Mouse (Mus musculus): ENCODE measurements at regions not wholly inside any gene's neighbourhood (a gene's known extent, or its start where the extent isn't known, plus 50 kb on each side); places are given as distances from the start of the nearest gene placed in this dataset.
A peak's percentile ranks its signal among the peaks of the same experiment; 100 is the strongest.

GRCm38 (mm10) chr1:19662142-19662541 is 453.4 kb downstream of the Tfap2b start:
- no peak for ATAC-seq (ENCODE audit: low FRiP score, low read depth)
- Histone ChIP-seq H3K4me3 (replicated peaks; ENCODE audit: low read length) (no peak overlapping the region), H3K27ac (replicated peaks; ENCODE audit: low read depth, low read length) (no peak overlapping the region), H3K36me3 (ENCODE audit: control insufficient read depth, insufficient read depth, low read length) (no peaks in the 10 kb centered on the region), H3K4me2 (replicated peaks; ENCODE audit: low read depth, low read length, severe bottlenecking) (no peak overlapping the region), H3K27me3 (ENCODE audit: control insufficient read depth, insufficient read depth, low read length) (no peaks in the 10 kb centered on the region), H3K9me3 (ENCODE audit: control insufficient read depth, low read length) (no peaks in the 10 kb centered on the region), H3K9ac (ENCODE audit: low read depth, low read length, severe bottlenecking) (no peak overlapping the region), H3K4me1 (ENCODE audit: control insufficient read depth, insufficient read depth, low read length) (no peaks in the 10 kb centered on the region)
- WGBS, result 88% methylated on average over 5 of the region's 5 CpGs
- TF ChIP-seq POLR2A (IDR thresholded peaks at IDR 0.05; ENCODE audit: borderline replicate concordance, extremely low read depth, insufficient read depth, insufficient read length), result no peak
- no peak for DNase-seq (ENCODE audit: low spot score)

DNA sequence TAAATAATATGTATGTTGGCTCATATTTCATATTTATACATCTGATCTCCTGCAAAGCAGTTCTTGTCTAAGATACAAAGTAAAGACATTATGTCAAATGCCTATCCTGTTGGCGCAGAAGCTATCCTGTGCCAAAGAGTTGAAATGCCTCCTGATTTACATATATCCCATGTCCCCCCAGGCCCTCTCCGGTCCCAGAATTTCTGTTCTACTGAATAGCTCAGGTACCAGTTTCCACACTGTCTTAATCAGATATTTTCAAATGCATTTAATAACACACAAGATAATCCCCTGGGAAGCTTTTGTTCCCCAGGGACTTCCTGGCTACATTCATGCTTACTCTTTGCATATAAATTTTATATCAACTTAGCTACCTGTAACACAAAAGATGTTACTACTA is 454.1 kb downstream of the Tfap2b start:
- Histone ChIP-seq H3K4me2 (replicated peaks; ENCODE audit: low read depth, low read length, severe bottlenecking) (no peak overlapping the region), H3K9ac (ENCODE audit: low read depth, low read length, severe bottlenecking) (no peak overlapping the region), H3K27ac (replicated peaks; ENCODE audit: low read depth, low read length) (no peak overlapping the region), H3K4me1 (ENCODE audit: control insufficient read depth, insufficient read depth, low read length) (no peaks in the 10 kb centered on the region), H3K9me3 (ENCODE audit: control insufficient read depth, low read length) (no peaks in the 10 kb centered on the region), H3K27me3 (ENCODE audit: control insufficient read depth, insufficient read depth, low read length) (no peaks in the 10 kb centered on the region), H3K4me3 (replicated peaks; ENCODE audit: low read length) (no peak overlapping the region), H3K36me3 (ENCODE audit: control insufficient read depth, insufficient read depth, low read length) (no peaks in the 10 kb centered on the region)
- no peak for DNase-seq (ENCODE audit: low spot score)
- ATAC-seq (ENCODE audit: low FRiP score, low read depth), result no peak
- no peak for TF ChIP-seq POLR2A (IDR thresholded peaks at IDR 0.05; ENCODE audit: borderline replicate concordance, extremely low read depth, insufficient read depth, insufficient read length)
- WGBS, result 92% methylated on average over 2 of the region's 2 CpGs

- ATAC-seq (ENCODE audit: low FRiP score, low read depth) (peak; percentile 47; the same call in 1 of the 2 replicates), DNase-seq (ENCODE audit: low spot score) (no peak)
- WGBS, result 21% methylated on average over 8 of the region's 8 CpGs
- Histone ChIP-seq H3K27ac (replicated peaks; ENCODE audit: low read depth, low read length) (no peak overlapping the region), H3K36me3 (ENCODE audit: control insufficient read depth, insufficient read depth, low read length) (no peaks in the 10 kb centered on the region), H3K4me1 (ENCODE audit: control insufficient read depth, insufficient read depth, low read length) (peaks cover 8% of the 10 kb centered on the region), H3K27me3 (ENCODE audit: control insufficient read depth, insufficient read depth, low read length) (no peaks in the 10 kb centered on the region), H3K4me3 (replicated peaks; ENCODE audit: low read length) (no peak overlapping the region), H3K9me3 (ENCODE audit: control insufficient read depth, low read length) (no peaks in the 10 kb centered on the region), H3K9ac (ENCODE audit: low read depth, low read length, severe bottlenecking) (no peak overlapping the region), H3K4me2 (replicated peaks; ENCODE audit: low read depth, low read length, severe bottlenecking) (no peak overlapping the region)
- TF ChIP-seq POLR2A (IDR thresholded peaks at IDR 0.05; ENCODE audit: borderline replicate concordance, extremely low read depth, insufficient read depth, insufficient read length), result no peak
Observed at GRCm38 (mm10) chr1:19673448-19674396, 465.0 kb downstream of the Tfap2b start.

DNA sequence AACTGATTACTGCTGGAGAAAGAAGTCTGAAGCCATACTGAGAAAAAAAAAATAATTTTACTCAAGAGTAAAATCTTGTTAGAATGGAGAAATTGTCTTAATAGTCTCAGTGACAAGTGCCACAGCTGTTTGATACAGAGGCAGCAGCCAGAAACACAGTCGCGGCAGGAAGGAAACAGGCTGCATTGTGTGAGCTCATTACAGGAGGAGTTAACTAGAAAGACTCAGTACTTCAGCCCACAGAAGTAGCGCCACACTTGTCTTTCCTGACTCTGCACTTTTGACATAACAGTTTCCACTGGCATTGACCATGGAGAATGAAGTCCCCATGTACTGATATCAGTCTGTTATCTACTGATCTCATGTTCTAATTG is 465.7 kb downstream of the Tfap2b start:
- Histone ChIP-seq H3K4me2 (replicated peaks; ENCODE audit: low read depth, low read length, severe bottlenecking) (no peak overlapping the region), H3K27ac (replicated peaks; ENCODE audit: low read depth, low read length) (no peak overlapping the region), H3K36me3 (ENCODE audit: control insufficient read depth, insufficient read depth, low read length) (no peaks in the 10 kb centered on the region), H3K4me3 (replicated peaks; ENCODE audit: low read length) (no peak overlapping the region), H3K9ac (ENCODE audit: low read depth, low read length, severe bottlenecking) (no peak overlapping the region), H3K4me1 (ENCODE audit: control insufficient read depth, insufficient read depth, low read length) (peaks cover 8% of the 10 kb centered on the region), H3K9me3 (ENCODE audit: control insufficient read depth, low read length) (no peaks in the 10 kb centered on the region), H3K27me3 (ENCODE audit: control insufficient read depth, insufficient read depth, low read length) (no peaks in the 10 kb centered on the region)
- 20% methylated on average over 3 of the region's 3 CpGs for WGBS
- DNase-seq (ENCODE audit: low spot score) (no peak), ATAC-seq (ENCODE audit: low FRiP score, low read depth) (no peak)
- TF ChIP-seq POLR2A (IDR thresholded peaks at IDR 0.05; ENCODE audit: borderline replicate concordance, extremely low read depth, insufficient read depth, insufficient read length), result no peak

- H3K36me3 ChIP-seq (ENCODE audit: control insufficient read depth, insufficient read depth, low read length), result no peaks in the 10 kb centered on the region
- TF ChIP-seq POLR2A (IDR thresholded peaks at IDR 0.05; ENCODE audit: borderline replicate concordance, extremely low read depth, insufficient read depth, insufficient read length), result no peak
- ATAC-seq (ENCODE audit: low FRiP score, low read depth) (no peak), DNase-seq (ENCODE audit: low spot score) (no peak)
- no peaks in the 10 kb centered on the region for H3K4me1 ChIP-seq (ENCODE audit: control insufficient read depth, insufficient read depth, low read length)
- H3K4me3 ChIP-seq (replicated peaks; ENCODE audit: low read length), result no peak overlapping the region
- H3K9me3 ChIP-seq (ENCODE audit: control insufficient read depth, low read length), result no peaks in the 10 kb centered on the region
- WGBS, result 50% methylated on average over 12 of the region's 12 CpGs
- no peak overlapping the region for H3K27ac ChIP-seq (replicated peaks; ENCODE audit: low read depth, low read length)
- H3K9ac ChIP-seq (ENCODE audit: low read depth, low read length, severe bottlenecking), result no peak overlapping the region
- no peak overlapping the region for H3K4me2 ChIP-seq (replicated peaks; ENCODE audit: low read depth, low read length, severe bottlenecking)
- no peaks in the 10 kb centered on the region for H3K27me3 ChIP-seq (ENCODE audit: control insufficient read depth, insufficient read depth, low read length)
Observed at GRCm38 (mm10) chr1:19681024-19681778, 472.5 kb downstream of the Tfap2b start.

Data from limb, embryonic 14.5 days (tissue).